Mouse (Mus musculus) macrophage (primary cell): Measurements from ENCODE around the gene Ccn2. TPM values are rescaled to one million over a fixed set of nuclear protein-coding genes. Genes with fewer than 3 reads are reported as not detected.

Experiments
- H3K27ac ChIP-seq: fragments of 350-480 bp; formaldehyde crosslinking; 2 replicates; pipeline ENCODE4 v1.9.0; 2021
- H3K36me3 ChIP-seq: fragments of 350-480 bp; formaldehyde crosslinking; 2 replicates; pipeline ENCODE4 v1.9.0; 2021; ENCODE audit errors: inconsistent target
- H3K4me3 ChIP-seq: fragments of 350-480 bp; formaldehyde crosslinking; 2 replicates; pipeline ENCODE4 v1.9.0; 2021; ENCODE audit errors: inconsistent target
- H3K79me2 ChIP-seq: fragments of 350-480 bp; formaldehyde crosslinking; 2 replicates; pipeline ENCODE4 v1.9.0; 2021; ENCODE audit errors: inconsistent target
- WGBS: methylation state at CpG from one replicate; pipeline ENCODE4 v1.1.7; 2026; ENCODE audit warnings: inconsistent platforms; ENCODE audit not compliant: missing documents; 5-methylcytosine and 5-hydroxymethylcytosine counted together
- polyA plus RNA-seq: library from polyadenylated mRNA; stranded (reverse); fragments of 250-400 nt; gene quantifications from 3 replicates; pipeline ENCODE4 v1.2.4, GENCODE M21; 2018; ENCODE audit warnings: inconsistent platforms

Ccn2 gene
- polyA plus RNA-seq, 1 experiment from 2014 or later, result 0.30 TPM

DNA sequence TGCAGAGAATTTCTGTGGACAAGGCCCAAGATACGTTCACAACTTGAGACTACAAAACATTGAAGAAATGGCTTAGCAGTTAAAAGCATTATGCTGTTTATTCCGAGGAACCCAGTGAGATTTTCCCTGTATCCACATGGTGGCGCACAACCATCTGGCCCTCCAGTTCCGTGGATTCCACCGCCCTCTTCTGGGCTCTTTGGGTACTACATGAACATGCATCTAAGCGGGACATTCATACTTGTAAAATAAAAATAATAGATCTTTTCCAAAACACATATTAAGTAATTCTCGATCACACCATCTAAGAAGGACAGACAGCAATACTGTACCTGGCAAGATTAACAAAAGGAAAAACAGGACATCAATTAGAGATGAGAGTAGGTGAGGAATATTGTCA lies 27.3 kb downstream of the Ccn2 start:
- H3K4me3 ChIP-seq, result no peak overlapping the region
- H3K36me3 ChIP-seq, result no peaks in the 10 kb centered on the region
- 29% methylated on average over 7 of the region's 7 CpGs for WGBS
- no peaks in the 10 kb centered on the region for H3K79me2 ChIP-seq
- H3K27ac ChIP-seq, result no peak overlapping the region

DNA sequence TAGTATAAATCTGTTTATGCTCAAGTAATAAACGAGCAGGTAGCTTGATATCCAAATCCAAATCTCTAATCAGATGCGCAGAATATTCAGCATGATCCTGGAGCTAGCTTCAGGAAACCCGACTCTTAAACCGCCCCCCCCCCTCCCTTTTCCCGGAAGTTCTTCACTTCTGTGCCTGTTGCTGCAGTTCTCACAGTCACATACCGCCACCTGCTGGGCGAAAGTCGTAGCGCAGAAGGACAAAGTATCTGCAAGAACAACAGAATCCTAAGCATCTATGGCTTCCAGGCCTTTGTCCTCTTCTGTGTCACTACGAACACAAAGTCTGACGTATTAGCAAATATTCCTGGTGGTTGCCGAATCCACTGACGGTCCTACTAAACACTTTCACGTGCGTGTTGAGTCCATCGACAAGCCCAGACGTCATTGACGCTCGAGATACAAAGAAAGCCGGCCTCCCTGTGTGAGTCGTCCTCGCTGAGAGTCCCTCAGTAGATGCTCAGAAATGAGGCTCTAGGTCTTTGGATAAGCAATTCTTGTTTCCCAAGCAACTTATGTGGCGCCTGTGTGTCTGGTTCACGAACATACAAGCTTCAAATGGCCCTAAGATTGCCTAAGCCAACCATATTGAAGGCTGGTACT lies 29.9 kb downstream of the Ccn2 start:
- Histone ChIP-seq H3K36me3 (no peaks in the 10 kb centered on the region), H3K4me3 (no peak overlapping the region), H3K79me2 (no peaks in the 10 kb centered on the region), H3K27ac (no peak overlapping the region)
- WGBS, result 52% methylated on average over 24 of the region's 24 CpGs

DNA sequence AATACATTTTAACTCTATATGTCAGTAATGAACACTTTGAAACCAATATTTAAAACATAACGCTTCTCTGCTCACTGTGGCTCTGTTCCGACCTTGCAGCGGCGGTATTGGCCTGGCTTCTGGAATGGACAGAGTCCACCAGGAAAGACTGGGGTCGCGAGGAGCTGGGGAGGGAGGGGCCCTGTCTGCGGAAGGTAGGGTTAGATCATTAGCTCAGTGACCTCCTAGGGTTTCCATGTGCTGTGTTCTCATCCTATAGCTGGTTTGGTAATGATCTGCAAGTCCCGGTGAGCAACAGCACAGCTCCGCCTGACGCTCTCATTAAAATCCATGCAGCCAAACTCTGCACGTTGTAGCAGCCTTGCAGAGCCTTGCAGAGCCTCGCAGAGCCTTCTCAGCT lies 32.0 kb downstream of the Ccn2 start:
- Histone ChIP-seq H3K4me3 (no peak overlapping the region), H3K79me2 (no peaks in the 10 kb centered on the region), H3K27ac (no peak overlapping the region), H3K36me3 (no peaks in the 10 kb centered on the region)
- WGBS, result 81% methylated on average over 6 of the region's 12 CpGs

DNA sequence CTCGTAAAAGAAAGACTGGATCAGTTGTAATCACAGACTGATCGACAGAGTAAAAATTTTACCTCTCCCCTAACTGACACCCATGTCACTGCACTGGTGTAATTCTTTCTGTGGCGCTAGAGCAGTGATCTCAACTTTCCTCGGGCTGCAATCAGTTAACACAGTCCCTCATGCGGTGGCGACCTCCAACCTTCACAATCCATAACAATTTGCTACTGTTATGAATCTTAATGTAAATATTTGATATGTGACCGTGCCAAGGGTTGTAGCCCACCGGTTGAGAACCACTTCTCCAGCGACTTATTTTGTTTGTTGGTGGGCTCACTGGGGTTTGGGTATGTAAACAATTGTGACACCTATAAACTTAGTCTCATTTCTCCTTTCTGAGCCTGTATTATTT lies 33.2 kb downstream of the Ccn2 start:
- no peaks in the 10 kb centered on the region for H3K36me3 ChIP-seq
- no peaks in the 10 kb centered on the region for H3K79me2 ChIP-seq
- H3K27ac ChIP-seq, result no peak overlapping the region
- 92% methylated on average over 7 of the region's 9 CpGs for WGBS
- H3K4me3 ChIP-seq, result no peak overlapping the region

DNA sequence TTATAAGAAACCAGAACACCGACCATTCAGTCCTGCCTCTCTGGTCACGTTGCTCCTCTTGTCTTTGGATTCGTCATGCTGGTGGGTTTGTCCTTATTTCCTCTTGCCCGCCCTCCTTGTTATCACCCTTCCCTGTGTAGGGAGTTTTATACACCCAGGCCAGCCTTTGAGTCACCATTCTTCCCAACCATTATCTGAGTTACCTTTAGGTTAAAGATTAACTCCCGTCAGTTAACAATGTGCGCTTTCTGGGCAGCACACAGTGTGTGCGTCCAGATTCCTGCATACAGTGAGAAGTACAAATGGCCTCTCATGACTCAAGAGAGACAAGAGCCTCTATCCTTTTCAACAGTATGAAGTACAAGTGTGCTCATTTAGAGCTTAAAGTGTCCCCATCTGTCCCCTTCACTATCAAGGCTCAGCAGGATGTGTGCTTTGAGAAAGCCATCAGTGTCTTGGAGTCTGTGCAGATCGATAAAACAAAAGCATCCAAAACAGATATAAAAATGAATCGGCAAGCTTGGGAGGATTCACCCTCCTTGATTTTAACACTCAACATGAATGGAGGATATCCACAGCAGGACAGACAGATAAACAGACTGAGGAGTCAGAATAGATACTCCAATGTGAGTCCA lies 34.0 kb downstream of the Ccn2 start:
- no peak overlapping the region for H3K4me3 ChIP-seq
- no peak overlapping the region for H3K27ac ChIP-seq
- 94% methylated on average over 9 of the region's 9 CpGs for WGBS
- H3K36me3 ChIP-seq, result no peaks in the 10 kb centered on the region
- no peaks in the 10 kb centered on the region for H3K79me2 ChIP-seq

DNA sequence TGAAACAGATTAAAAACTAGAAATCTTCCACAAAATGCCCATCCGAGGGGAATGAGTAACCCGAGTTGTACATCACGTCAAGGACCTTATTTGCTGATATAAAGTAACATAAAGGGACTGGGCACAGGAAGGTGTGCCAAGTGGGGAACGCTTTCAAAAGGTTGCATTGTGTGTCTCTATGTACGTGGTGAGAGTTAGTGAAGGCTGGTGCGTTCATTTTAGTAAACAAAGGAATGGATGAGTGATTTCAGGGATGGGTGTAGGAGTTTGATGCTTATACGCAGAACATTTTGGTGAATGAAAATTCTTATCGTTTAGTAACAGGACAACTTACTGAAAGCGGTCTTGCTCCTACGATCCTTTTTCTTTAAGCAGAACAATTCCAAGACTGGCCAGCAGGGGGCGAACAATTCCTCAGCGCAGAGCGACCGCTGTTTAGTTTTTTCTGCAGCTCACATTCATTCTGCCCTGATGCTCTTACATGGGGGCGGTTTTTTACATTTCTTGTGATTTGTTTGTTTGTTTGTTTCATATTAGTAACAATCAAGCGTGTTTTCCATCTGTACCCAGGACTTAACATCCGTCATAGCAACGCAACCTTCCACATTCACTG lies 35.3 kb downstream of the Ccn2 start:
- H3K79me2 ChIP-seq, result no peaks in the 10 kb centered on the region
- H3K27ac ChIP-seq, result no peak overlapping the region
- 26% methylated on average over 18 of the region's 18 CpGs for WGBS
- no peak overlapping the region for H3K4me3 ChIP-seq
- no peaks in the 10 kb centered on the region for H3K36me3 ChIP-seq

DNA sequence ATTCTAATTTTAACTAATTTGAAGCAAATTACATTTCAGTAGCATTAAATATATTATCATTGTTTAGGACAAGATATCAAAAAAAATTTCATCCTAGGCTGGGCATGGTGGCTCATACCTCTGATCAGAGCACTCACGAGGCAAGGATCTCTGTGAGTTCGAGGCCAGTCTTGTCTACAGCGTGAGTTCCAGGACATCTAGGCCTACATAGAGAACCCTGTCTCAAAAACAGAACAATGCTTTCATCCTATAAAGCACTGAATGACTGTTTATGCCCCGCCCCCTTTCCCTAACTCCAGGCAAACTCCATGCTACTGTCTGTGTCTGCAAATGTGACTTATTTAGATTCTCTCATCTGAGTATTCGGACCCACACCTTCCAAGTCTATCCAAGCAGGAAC lies 35.9 kb downstream of the Ccn2 start:
- H3K36me3 ChIP-seq, result no peaks in the 10 kb centered on the region
- no peak overlapping the region for H3K27ac ChIP-seq
- no peaks in the 10 kb centered on the region for H3K79me2 ChIP-seq
- WGBS, result 94% methylated on average over 5 of the region's 5 CpGs
- no peak overlapping the region for H3K4me3 ChIP-seq

DNA sequence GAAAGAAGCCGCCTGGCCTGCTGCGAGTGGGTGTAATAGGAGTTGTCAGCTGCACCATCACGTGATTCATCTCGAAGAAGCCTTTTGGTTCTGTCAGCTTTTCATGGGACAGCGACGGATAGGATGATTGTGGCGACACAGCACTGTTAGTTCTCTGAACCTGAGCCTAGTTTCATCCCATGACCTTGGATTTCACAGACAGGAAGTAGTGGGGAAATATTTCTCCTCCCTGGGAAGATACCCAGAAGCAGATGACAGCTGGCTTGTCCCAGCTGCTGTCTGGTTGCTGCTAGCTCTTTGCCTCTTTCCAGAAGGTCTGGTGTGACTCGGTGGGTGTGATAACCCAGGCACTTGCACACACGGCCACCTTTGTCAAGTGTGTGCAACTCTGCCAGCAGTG lies 39.0 kb downstream of the Ccn2 start:
- H3K36me3 ChIP-seq, result no peaks in the 10 kb centered on the region
- 42% methylated on average over 9 of the region's 9 CpGs for WGBS
- peak overlapping the region; percentile 89 for H3K27ac ChIP-seq
- no peaks in the 10 kb centered on the region for H3K79me2 ChIP-seq
- no peak overlapping the region for H3K4me3 ChIP-seq

DNA sequence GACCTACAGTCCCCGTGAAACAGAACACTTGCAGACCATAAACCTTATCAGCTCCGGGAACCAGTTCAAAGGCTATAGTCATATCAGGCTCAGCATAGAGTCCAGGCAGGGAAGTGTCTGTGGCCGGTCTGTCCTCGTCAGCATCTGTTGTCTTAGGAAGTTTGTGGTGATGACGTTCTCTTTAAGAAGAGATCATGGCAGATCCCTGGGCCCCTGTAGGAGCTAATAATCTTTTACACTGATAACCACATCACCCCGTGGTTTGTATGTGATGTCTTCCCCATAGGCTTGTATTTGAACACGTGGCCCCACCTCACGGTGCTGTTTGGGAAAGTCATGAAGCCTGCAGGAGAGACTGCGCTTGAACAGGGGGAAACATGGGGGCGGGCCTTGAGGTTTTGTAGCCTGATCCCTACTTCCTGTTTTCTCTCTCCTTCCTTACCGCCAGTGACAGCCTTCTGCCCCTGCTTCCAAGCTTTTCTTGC lies 40.1 kb downstream of the Ccn2 start:
- peak overlapping the region; percentile 89 for H3K27ac ChIP-seq
- H3K79me2 ChIP-seq, result no peaks in the 10 kb centered on the region
- no peak overlapping the region; the same call in 1 of the 2 replicates for H3K4me3 ChIP-seq
- WGBS, result 5% methylated on average over 11 of the region's 11 CpGs
- H3K36me3 ChIP-seq, result no peaks in the 10 kb centered on the region

DNA sequence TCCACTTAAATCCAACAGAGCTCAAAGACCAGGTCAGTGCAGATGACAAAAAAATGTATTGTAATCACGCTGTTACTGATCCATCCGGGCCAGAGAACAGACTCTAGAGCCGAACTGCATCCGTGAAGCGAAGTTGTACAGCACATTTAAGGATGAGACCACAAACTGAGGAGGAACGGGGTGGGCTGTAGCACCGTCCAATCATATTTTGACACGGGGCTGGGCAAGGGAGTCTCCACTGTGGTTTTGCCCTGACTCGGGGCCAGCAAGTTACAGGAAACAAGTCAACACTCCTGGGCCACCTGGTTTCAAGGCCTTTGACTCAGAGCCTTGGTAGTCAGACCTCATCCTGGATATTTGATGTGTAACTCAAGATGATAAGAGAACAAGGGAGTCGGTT lies 40.6 kb downstream of the Ccn2 start:
- Histone ChIP-seq H3K36me3 (no peaks in the 10 kb centered on the region), H3K79me2 (no peaks in the 10 kb centered on the region), H3K4me3 (no peak overlapping the region; the same call in 1 of the 2 replicates), H3K27ac (peak overlapping the region; percentile 89)
- WGBS, result 9% methylated on average over 10 of the region's 10 CpGs

DNA sequence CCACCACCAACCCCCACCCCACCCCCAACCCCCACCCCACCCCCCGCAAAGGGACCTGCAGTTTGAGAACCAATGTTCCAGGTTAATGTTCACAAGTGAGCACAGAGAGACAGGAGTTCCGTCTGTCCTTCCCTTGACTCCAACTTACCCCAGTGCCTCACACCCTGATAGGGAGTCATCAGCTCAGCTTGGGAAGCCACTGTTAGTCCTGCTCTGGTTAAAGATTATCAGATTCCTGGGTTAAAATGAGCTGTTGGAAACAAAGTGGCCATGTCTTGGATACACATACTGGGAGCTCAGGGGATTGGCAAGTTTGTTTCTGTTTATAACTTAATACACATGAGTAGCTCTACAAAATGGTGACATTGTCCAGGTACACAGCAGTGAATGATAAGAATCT lies 41.7 kb downstream of the Ccn2 start:
- WGBS, result 100% methylated on average over 1 of the region's 2 CpGs

DNA sequence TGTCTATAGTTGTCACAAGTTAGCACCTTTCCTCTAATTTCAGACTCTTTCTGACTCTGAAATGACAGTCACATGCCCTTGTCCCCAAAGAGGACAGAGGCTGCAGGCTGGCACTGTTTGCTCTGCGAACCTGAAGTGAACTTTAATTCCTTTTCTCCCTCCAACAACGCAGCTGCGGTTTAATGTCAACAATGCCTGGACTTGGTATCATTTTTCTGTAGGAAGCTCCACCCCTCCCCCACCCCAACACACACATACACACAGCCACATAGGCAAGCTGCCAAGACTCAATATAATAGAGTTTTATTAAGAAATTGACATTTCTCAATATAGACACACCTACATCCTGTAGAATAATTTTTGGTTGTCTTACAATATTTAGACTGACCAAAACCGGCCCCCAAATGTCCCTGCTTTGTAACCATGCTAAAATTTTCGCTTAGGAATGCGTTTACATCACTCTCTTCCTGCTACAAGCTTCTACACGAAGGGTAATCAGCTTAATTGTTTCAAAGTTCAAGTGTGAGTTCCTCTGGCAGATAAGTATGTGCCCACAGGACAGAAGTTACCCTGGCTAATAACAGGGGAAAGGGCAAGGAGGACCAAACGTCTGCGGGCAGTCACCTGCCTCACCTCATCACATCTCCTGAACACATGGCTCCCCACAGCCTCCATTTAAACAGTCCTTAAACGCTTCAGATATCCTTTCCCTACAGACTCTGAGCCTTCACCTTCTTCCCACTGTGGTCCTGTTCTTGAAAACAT lies 43.2 kb downstream of the Ccn2 start:
- H3K27ac ChIP-seq, result peak overlapping the region; percentile 27; the same call in 1 of the 2 replicates
- WGBS, result 45% methylated on average over 10 of the region's 10 CpGs

More for the DNA sequence above, 41.7 kb downstream of the Ccn2 start:
- Histone ChIP-seq H3K79me2 (no peaks in the 10 kb centered on the region), H3K36me3 (no peaks in the 10 kb centered on the region), H3K27ac (no peak overlapping the region), H3K4me3 (no peak overlapping the region)

DNA sequence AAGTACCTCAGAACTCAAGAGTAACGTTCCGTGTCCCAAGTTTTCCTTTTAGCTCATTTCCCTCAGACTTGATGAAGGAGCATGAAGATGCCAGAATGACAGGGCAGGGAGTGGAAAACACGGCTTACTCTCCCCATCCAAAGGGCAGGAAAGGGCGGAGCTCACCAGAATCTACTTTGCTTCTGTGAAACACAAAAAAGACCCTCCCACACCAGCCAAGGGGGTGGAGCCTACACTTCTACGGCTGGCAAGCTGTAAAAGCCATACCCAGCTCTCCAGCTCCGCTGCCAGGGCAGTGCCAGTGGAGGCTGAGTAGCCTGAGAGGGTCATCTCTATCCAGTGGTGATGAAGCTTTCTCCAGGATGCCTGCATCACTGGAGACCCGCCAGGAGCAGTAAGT lies 44.4 kb downstream of the Ccn2 start:
- Histone ChIP-seq H3K36me3 (no peaks in the 10 kb centered on the region), H3K27ac (no peak overlapping the region)
- WGBS, result 87% methylated on average over 7 of the region's 7 CpGs

More for the DNA sequence above, 43.2 kb downstream of the Ccn2 start:
- Histone ChIP-seq H3K79me2 (no peaks in the 10 kb centered on the region), H3K36me3 (no peaks in the 10 kb centered on the region), H3K4me3 (no peak overlapping the region)

DNA sequence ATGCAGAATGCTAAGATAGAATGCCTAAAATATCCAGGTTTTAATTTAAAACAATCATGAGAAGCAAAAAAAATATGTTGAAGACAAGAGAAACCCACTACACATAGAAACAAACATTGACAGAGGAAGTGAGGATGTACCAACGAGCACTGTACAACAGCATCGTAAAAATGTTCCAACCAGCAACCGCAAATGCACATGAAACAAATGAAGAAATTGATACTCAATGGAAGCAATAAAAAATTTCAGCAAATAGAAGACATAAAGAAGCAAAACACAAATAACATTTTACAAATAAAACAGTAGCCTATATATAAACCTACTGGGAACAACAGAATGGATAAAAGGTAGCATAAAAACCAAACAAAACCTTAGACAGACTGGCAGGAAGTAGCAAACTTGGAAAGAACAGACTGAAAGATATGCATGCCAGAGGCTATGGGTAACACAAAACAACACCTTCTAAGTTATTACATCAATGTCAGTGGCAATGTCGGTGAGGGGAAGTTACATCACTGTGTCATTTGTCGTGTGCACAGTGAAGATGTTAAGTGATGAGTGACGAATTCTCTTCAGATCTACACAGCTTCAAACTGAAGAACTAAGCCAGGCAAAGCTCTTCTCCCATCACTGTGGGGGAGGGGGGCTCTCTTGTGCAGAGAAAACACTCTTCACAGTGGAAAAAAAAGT lies 45.1 kb downstream of the Ccn2 start:
- 64% methylated on average over 6 of the region's 6 CpGs for WGBS
- Histone ChIP-seq H3K4me3 (no peak overlapping the region), H3K79me2 (no peaks in the 10 kb centered on the region), H3K36me3 (no peaks in the 10 kb centered on the region), H3K27ac (peak overlapping the region; percentile 87; the same call in 1 of the 2 replicates)

More for the DNA sequence above, 44.4 kb downstream of the Ccn2 start:
- H3K4me3 ChIP-seq, result no peak overlapping the region
- H3K79me2 ChIP-seq, result no peaks in the 10 kb centered on the region
